Mouse (Mus musculus) liver, embryonic 14.5 days (tissue): ENCODE measurements around the gene Naaladl2.

Source experiments
- CTCF ChIP-seq: IDR thresholded peaks from 2 replicates; pipeline ENCODE4 v1.5.1; 2016; ENCODE audit warnings: antibody characterized with exemption, low read depth, control low read depth
- EP300 ChIP-seq: IDR thresholded peaks from 2 replicates; pipeline ENCODE4 v1.6.1; 2016; ENCODE audit warnings: antibody characterized with exemption, low read depth

- TF ChIP-seq CTCF = no peak
- no peak for TF ChIP-seq EP300
These were observed 133.3 kb downstream of the Naaladl2 start for GRCm38 (mm10) chr3:25010751-25011150.
